Mouse (Mus musculus) embryonic fibroblast, embryonic 13.5 days (primary cell): ENCODE data around the gene H2-Ob.

ENCODE experiments used
- CTCF ChIP-seq: IDR thresholded peaks from 2 replicates; pipeline ENCODE4 v1.5.1; 2011; ENCODE audit warnings: mild to moderate bottlenecking, control low read depth, low read length, moderate library complexity, borderline replicate concordance; ENCODE audit not compliant: insufficient read depth
- POLR2A ChIP-seq: IDR thresholded peaks from 2 replicates; pipeline ENCODE4 v1.6.1; 2011; ENCODE audit warnings: low read depth, mild to moderate bottlenecking, control low read depth, low read length, moderate library complexity

GRCm38 (mm10) chr17:34244656-34245055 is 6.0 kb downstream of the H2-Ob start:
- TF ChIP-seq CTCF (no peak), POLR2A (no peak)
